ENCODE assay signal across 25 mouse cellular contexts in genomic region chr12:69300391-69300790, GRCm38 (mm10). TPM values are rescaled to one million over a fixed set of nuclear protein-coding genes. Genes with fewer than 3 reads are reported as not detected.
DNase-seq lines count a peak whose midpoint lies in the region; ATAC-seq and TF ChIP-seq lines count a peak whose summit lies in the region.
"Had no signal": no experiment of that assay in that cellular context is flagged by ENCODE, and none has a peak within 500 bp of the region (broad histone marks: within the 10 kb centered on the region; RNA-seq: fewer than 3 reads in every experiment).

No protein-coding gene starts in this region.

- H3K4me2 ChIP-seq in intestine, postnatal 0 days (replicated peaks; ENCODE audit: low read depth) = no peak overlapping the region
- H3K4me2 ChIP-seq in intestine, embryonic 16.5 days (ENCODE audit: low read depth, low read length) = no peak overlapping the region
- no peak overlapping the region for H3K4me2 ChIP-seq in liver, embryonic 13.5 days
- H3K4me2 ChIP-seq in liver, embryonic 11.5 days = no peak overlapping the region
- H3K4me2 ChIP-seq: embryonic facial prominence, embryonic 13.5 days; embryonic facial prominence, embryonic 15.5 days; forebrain, embryonic 12.5 days had no signal

- no peaks in the 10 kb centered on the region for H3K9me3 ChIP-seq in intestine, postnatal 0 days (ENCODE audit: control insufficient read depth)
- no peaks in the 10 kb centered on the region for H3K9me3 ChIP-seq in intestine, embryonic 16.5 days (ENCODE audit: control insufficient read depth, low read length)
- no peaks in the 10 kb centered on the region for H3K9me3 ChIP-seq in liver, embryonic 13.5 days (replicated peaks)
- H3K9me3 ChIP-seq in liver, embryonic 11.5 days (ENCODE audit: control insufficient read depth, low read length) = no peaks in the 10 kb centered on the region
- H3K9me3 ChIP-seq: embryonic facial prominence, embryonic 13.5 days; embryonic facial prominence, embryonic 15.5 days; forebrain, embryonic 10.5 days; forebrain, embryonic 12.5 days had no signal

- peaks cover 6% of the 10 kb centered on the region; the same call in 1 of the 2 replicates for H3K4me1 ChIP-seq in intestine, postnatal 0 days (replicated peaks; ENCODE audit: control insufficient read depth, insufficient read depth, low read length)
- peaks cover 13% of the 10 kb centered on the region for H3K4me1 ChIP-seq in intestine, embryonic 16.5 days (ENCODE audit: control insufficient read depth, insufficient read depth, low read length)
- H3K4me1 ChIP-seq in liver, embryonic 13.5 days (replicated peaks) = peaks cover 39% of the 10 kb centered on the region
- H3K4me1 ChIP-seq in liver, embryonic 11.5 days (replicated peaks; ENCODE audit: control insufficient read depth, insufficient read depth, low read length) = peaks cover 19% of the 10 kb centered on the region

- 81% methylated on average over 2 of the region's 2 CpGs for WGBS in intestine, postnatal 0 days
- WGBS in intestine, embryonic 16.5 days = 85% methylated on average over 2 of the region's 2 CpGs
- WGBS in liver, embryonic 13.5 days (ENCODE audit: insufficient replicate concordance) = 87% methylated on average over 2 of the region's 2 CpGs
- 82% methylated on average over 2 of the region's 2 CpGs for WGBS in liver, embryonic 11.5 days

- no peak for TF ChIP-seq CTCF in intestine, postnatal 0 days (IDR thresholded peaks at IDR 0.05; ENCODE audit: low read depth)

- no peak for ATAC-seq in intestine, postnatal 0 days
- no peak for ATAC-seq in intestine, embryonic 16.5 days
- no peak for ATAC-seq in liver, embryonic 13.5 days (ENCODE audit: low read depth)
- ATAC-seq in liver, embryonic 11.5 days (replicated peaks; ENCODE audit: low FRiP score) = no peak
- ATAC-seq: activated CD4-positive, CD25-positive, alpha-beta regulatory T cell, adult 4 months; forebrain, embryonic 14.5 days; forebrain, embryonic 16.5 days; Patski had no signal

- no peak overlapping the region for H3K9ac ChIP-seq in intestine, postnatal 0 days (ENCODE audit: low read depth, low read length)
- no peak overlapping the region for H3K9ac ChIP-seq in intestine, embryonic 16.5 days (ENCODE audit: low read depth, low read length)
- H3K9ac ChIP-seq in liver, embryonic 13.5 days = no peak overlapping the region
- H3K9ac ChIP-seq in liver, embryonic 11.5 days (ENCODE audit: low read depth, low read length) = no peak overlapping the region
- H3K9ac ChIP-seq: embryonic facial prominence, embryonic 13.5 days; embryonic facial prominence, embryonic 15.5 days; forebrain, embryonic 12.5 days had no signal

- no peak overlapping the region for H3K4me3 ChIP-seq in intestine, postnatal 0 days (ENCODE audit: low read depth, low read length)
- H3K4me3 ChIP-seq in intestine, embryonic 16.5 days (ENCODE audit: low read length) = no peak overlapping the region
- no peak overlapping the region for H3K4me3 ChIP-seq in liver, embryonic 13.5 days (replicated peaks)
- H3K4me3 ChIP-seq in liver, embryonic 11.5 days (ENCODE audit: low read depth, low read length) = no peak overlapping the region
- H3K4me3 ChIP-seq: embryonic facial prominence, embryonic 13.5 days; embryonic facial prominence, embryonic 15.5 days; erythroblast, embryonic 14.5 days; forebrain, embryonic 10.5 days; forebrain, embryonic 12.5 days had no signal

- H3K27ac ChIP-seq in intestine, postnatal 0 days (ENCODE audit: low read depth, low read length) = 0 out of 2 replicates have a peak overlapping the region, but pooled peaks have one; percentile 54
- H3K27ac ChIP-seq in intestine, embryonic 16.5 days (ENCODE audit: low read length) = no peak overlapping the region
- peak overlapping the region; percentile 45; the same call in 1 of the 2 replicates for H3K27ac ChIP-seq in liver, embryonic 13.5 days
- no peak overlapping the region for H3K27ac ChIP-seq in liver, embryonic 11.5 days (ENCODE audit: low read depth, low read length)
- H3K27ac ChIP-seq: embryonic facial prominence, embryonic 13.5 days; embryonic facial prominence, embryonic 15.5 days; forebrain, embryonic 10.5 days; forebrain, embryonic 12.5 days had no signal

- DNase-seq in liver, embryonic 13.5 days = no peak
- no peak for DNase-seq in liver, embryonic 11.5 days (ENCODE audit: low spot score)
- DNase-seq in MN1 (ENCODE audit: low spot score) = peak; percentile 59
- no peak for DNase-seq in adrenal gland, adult 18-20 months (ENCODE audit: low spot score in 2 of 2)
- DNase-seq: adrenal gland, adult 2 months; adrenal gland, postnatal 10 days; adrenal gland, postnatal 25 days; cerebellum, adult 11 months; cerebellum, adult 18-20 months; cerebellum, adult 8-10 months; cerebellum, adult 9-11 months; cerebellum, postnatal 14 days; cerebellum, postnatal 36 days; embryo, embryonic 11 days had no signal

- no peaks in the 10 kb centered on the region for H3K27me3 ChIP-seq in intestine, postnatal 0 days (replicated peaks; ENCODE audit: control insufficient read depth, insufficient read depth, low read length)
- H3K27me3 ChIP-seq in intestine, embryonic 16.5 days (replicated peaks; ENCODE audit: control insufficient read depth, insufficient read depth, low read length) = no peaks in the 10 kb centered on the region
- H3K27me3 ChIP-seq in liver, embryonic 13.5 days = no peaks in the 10 kb centered on the region
- no peaks in the 10 kb centered on the region for H3K27me3 ChIP-seq in liver, embryonic 11.5 days (replicated peaks; ENCODE audit: control insufficient read depth, insufficient read depth, low read length)
- H3K27me3 ChIP-seq: embryonic facial prominence, embryonic 13.5 days; embryonic facial prominence, embryonic 15.5 days; forebrain, embryonic 12.5 days; Patski had no signal

- peaks cover 33% of the 10 kb centered on the region for H3K36me3 ChIP-seq in intestine, postnatal 0 days (ENCODE audit: control insufficient read depth, insufficient read depth)
- peaks cover 19% of the 10 kb centered on the region for H3K36me3 ChIP-seq in intestine, embryonic 16.5 days (ENCODE audit: control insufficient read depth, insufficient read depth, low read length)
- H3K36me3 ChIP-seq in liver, embryonic 13.5 days = peaks cover 60% of the 10 kb centered on the region
- peaks cover 28% of the 10 kb centered on the region for H3K36me3 ChIP-seq in liver, embryonic 11.5 days (ENCODE audit: control insufficient read depth, insufficient read depth, low read length)

RNA-seq across cellular contexts. Expression of gene Klhdc2, which starts 3.9 kb away (rescaled TPM):
- 67.7 and 70.3 TPM in 2 replicates for polyA plus RNA-seq in intestine, postnatal 0 days (2015; fragmentation: Nextera tagmentation; extraction: Ambion mirVana)
- 87.8 and 91.7 TPM in 2 replicates for polyA plus RNA-seq in intestine, embryonic 16.5 days (2015; fragmentation: Nextera tagmentation; extraction: Ambion mirVana)
- 102 and 104 TPM in 2 replicates for polyA plus RNA-seq in liver, embryonic 13.5 days (2015; fragmentation: Nextera tagmentation; extraction: Ambion mirVana)
- polyA plus RNA-seq in liver, embryonic 11.5 days (2014; fragmentation: Nextera tagmentation; extraction: Ambion mirVana) = 146 and 152 TPM in 2 replicates
- 10 to 100 TPM; 53.2 to 55.6 TPM for total RNA-seq in adrenal gland, adult 18-20 months (2021)

RNA-seq across cellular contexts. Expression of gene Nemf, which starts 56.6 kb away (rescaled TPM):
- polyA plus RNA-seq in intestine, postnatal 0 days (2015; fragmentation: Nextera tagmentation; extraction: Ambion mirVana) = 41.9 and 45.3 TPM in 2 replicates
- polyA plus RNA-seq in intestine, embryonic 16.5 days (2015; fragmentation: Nextera tagmentation; extraction: Ambion mirVana) = 56.3 and 66.2 TPM in 2 replicates
- polyA plus RNA-seq in liver, embryonic 13.5 days (2015; fragmentation: Nextera tagmentation; extraction: Ambion mirVana) = 47.5 and 56.5 TPM in 2 replicates
- 74.7 and 81.7 TPM in 2 replicates for polyA plus RNA-seq in liver, embryonic 11.5 days (2014; fragmentation: Nextera tagmentation; extraction: Ambion mirVana)
- total RNA-seq in adrenal gland, adult 18-20 months (2021) = 10 to 100 TPM; 40.3 to 48.6 TPM

RNA-seq across cellular contexts. Expression of gene Klhdc1, which starts 59.4 kb away (rescaled TPM):
- polyA plus RNA-seq in intestine, postnatal 0 days (2015; fragmentation: Nextera tagmentation; extraction: Ambion mirVana) = 8.1 and 8.3 TPM in 2 replicates
- polyA plus RNA-seq in intestine, embryonic 16.5 days (2015; fragmentation: Nextera tagmentation; extraction: Ambion mirVana) = 5.2 and 5.4 TPM in 2 replicates
- 3.7 and 3.9 TPM in 2 replicates for polyA plus RNA-seq in liver, embryonic 13.5 days (2015; fragmentation: Nextera tagmentation; extraction: Ambion mirVana)
- 5.7 and 5.8 TPM in 2 replicates for polyA plus RNA-seq in liver, embryonic 11.5 days (2014; fragmentation: Nextera tagmentation; extraction: Ambion mirVana)
- total RNA-seq in adrenal gland, adult 18-20 months (2021) = 1 to 10 TPM; 7.0 to 8.5 TPM
- polyA plus RNA-seq: erythroblast, embryonic 14.5 days had no signal

Comparison
In these comparisons a context has a peak if more than half of its experiments do, and no peak if none do; other contexts are left out.
1. H3K27ac ChIP-seq: peak in intestine, postnatal 0 days (single experiment) and liver, embryonic 13.5 days (single experiment); none in intestine, embryonic 16.5 days (single experiment) and liver, embryonic 11.5 days (single experiment).